Mouse (Mus musculus) ovary, adult 18-20 months (tissue): ENCODE measurements around the gene Ext2.

Experiments
- DNase-seq: peaks from one replicate; pipeline ENCODE4 v3.0.0; 2022; ENCODE audit warnings: low spot score, mixed read lengths

Gene Ext2

DNA sequence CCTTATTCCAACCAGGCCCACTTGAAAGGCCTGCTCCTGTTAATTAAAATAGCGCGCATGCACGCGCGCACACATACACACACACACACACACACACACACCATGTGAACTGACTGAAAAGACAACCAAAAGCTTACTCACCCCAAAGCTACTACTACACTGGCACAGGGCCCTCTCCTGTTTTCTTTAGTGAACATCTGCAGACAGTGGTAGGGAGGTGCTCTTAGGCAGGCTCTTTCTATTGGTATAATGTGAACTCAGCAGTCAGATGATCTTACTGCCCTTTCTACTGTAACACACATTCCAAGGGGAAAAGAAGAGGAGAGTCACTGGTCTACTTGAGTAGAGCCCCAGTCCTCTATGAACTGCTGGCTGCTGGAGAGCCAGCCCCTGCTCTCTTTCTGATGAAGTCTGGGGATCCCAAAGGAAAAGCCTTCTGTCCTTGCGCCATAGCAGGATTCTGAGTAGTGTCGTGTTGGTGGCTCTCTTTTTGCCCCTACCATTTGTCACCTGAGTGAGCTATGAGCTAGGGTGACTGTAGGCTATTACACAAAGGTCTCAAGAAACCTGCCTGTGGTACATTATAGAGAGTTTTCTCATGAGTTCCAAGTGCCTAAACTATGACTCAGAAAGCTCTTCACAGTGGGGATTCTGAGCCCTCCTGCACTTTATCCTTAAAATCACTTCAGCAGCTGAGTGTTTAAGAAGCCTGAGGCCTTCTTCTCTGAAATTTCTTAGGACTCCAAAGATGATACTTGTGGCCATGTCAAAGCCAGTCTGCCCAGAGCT is 45.9 kb downstream of the Ext2 start:
- DNase-seq = no peak

DNA sequence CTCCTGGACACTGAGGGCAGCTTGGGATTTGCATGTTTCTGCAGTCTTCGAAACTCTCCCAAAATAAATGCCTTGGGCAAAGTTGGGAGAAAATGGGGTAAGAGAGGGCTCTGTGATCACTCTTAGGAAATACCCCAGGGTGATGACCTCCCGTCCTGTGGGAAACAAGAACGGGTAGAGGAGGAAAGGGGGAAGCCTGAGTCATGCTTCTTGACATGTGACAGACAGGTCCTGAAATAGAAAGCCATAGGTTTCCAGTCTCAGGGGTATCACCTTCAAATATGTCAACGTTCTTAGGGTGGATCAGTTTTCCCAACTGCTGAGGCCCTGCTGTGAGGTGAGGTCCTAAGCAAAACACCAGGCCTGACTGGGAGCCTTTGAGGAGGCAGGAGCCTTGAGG is 46.9 kb downstream of the Ext2 start:
- no peak for DNase-seq

DNA sequence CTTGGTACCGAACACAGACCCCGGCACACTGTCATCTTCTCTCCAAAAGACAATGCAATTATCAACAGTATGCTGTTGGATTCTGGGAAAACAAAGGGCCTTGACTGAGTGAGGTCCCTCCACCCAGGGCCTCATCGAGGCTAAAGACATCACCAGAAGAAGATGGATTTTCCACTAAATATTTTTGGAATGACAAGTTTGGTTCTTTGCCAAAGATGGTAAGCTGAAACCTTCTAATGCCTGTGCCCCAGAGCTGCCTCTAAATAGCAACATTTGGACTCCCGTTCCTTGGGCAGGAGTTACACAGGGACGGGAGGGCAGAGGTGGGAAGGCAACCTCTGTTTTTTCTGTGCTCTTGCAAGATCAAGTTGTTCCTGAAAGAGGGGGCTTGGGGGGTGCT is 47.4 kb downstream of the Ext2 start:
- no peak for DNase-seq

DNA sequence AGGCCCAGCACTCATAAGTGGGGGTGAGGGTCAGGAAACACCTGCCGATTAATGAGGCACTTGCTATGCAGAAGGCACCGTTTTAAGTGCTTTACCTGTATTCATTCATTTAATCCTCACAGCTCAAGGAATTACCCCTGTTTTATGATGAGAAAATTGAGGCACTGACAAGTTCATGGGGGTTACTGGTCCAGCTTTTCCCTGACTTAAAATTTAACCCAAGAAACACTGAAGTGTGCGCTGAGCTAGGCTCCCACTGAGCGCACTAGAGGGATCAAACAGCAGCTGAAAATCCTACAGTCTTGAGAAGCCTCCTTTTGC is 49.6 kb downstream of the Ext2 start:
- DNase-seq = no peak

DNA sequence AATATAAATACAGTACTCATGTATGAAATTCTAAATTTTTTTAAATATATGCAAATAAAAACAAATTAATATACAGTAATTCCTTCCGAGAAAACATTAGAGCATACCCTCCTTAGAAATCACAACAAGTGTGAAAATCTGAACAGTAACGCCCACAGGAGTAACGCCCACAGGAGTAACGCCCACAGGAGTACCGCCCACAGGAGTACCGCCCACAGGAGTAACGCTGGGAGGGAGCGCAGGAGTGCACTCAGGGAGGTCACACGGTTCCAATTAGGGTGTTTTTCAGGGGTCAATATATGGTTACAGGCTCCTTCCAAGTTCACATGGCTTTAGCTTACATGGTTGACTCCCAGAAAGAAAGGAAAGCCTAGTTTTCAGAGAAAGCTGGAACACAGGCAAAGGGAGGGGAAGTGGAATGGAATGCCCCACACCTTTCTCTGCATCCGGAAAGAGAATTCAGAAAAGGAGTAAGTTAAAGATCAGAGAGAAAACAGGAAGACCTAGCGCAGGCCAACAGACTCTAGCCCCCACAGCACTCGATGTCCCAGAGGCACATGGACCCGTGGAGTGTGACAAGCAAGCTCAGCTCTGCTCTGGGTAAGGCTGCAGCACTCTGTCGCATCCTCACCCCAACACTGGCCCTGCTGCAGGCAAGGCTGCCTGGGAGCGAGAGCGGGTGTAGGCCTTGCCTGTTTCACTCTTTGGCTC is 50.2 kb downstream of the Ext2 start:
- no peak for DNase-seq

DNA sequence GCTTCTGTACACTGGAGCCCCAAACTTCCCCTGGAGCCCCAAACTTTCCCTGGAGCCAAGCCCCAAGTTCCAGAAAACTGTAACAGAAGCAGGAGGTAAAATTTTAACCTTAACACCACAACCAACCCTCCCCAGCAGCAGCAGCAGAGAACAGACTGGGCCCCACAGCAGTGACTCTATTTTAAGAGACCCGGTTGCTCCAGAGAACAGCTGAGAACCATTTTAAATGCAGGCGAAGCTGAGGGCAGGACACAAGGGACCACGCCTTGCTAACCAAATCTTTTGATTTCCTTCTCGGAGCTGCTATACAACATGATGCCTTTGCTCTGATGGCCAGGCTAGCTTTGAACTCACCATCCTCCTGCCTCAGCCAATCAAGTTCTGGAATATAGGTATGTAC is 51.5 kb downstream of the Ext2 start:
- DNase-seq = no peak

DNA sequence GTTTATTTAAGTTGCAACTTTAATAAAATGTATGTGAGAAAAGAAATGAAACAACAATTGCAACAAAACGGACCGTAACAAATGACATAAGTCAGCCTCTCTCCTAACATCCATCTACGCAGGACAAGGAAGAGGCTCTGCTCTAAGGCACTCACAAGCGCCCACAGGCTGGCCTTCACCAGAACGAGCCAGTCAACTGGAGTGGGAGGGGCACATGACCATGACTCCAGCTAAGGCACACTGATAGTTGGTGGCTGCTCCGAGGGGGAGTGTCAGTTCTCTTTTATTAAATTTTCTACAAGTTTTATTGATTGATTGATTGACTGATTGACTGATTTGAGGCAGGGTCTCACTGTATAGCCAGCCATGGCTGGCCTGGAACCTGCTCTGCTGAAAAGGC is 52.5 kb downstream of the Ext2 start:
- no peak for DNase-seq

DNA sequence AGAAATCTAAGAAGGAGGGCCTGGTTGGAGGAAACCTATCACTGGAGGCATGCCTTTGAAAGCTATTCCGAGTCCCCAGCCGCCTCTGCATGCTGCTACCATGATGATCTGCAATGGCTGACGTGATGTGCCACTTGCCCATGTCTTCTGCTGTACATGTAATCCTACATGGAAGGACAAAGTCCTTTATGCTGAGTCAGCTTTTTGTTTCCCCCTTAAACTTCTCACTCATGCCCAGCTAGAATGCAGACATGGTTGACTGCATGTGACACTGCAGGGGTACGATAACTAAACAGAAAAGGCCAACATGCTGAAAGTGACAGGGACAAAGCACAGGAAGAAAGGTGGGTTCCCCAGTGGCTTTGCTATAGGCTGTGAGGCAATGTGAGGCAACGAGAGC is 56.6 kb downstream of the Ext2 start:
- no peak for DNase-seq

DNA sequence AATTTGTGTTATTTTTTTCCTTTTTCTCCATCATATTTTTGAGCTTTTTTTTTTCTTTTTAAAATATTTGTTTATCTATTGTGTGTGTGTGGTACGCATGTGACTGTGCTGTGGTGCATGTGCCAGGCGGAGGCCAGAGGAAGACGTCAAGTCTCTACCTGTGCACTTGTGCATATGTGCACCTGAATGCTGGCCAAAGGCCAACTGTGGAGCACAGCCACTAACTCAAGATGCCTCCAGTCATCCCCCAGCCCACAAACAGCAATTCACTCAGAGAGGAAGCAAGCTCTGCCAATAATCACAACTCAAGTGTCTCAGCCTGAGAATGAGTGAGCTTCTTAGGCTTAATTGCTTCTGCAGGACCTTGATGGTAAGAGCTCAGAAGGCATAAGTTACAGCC is 58.2 kb downstream of the Ext2 start:
- no peak for DNase-seq

DNA sequence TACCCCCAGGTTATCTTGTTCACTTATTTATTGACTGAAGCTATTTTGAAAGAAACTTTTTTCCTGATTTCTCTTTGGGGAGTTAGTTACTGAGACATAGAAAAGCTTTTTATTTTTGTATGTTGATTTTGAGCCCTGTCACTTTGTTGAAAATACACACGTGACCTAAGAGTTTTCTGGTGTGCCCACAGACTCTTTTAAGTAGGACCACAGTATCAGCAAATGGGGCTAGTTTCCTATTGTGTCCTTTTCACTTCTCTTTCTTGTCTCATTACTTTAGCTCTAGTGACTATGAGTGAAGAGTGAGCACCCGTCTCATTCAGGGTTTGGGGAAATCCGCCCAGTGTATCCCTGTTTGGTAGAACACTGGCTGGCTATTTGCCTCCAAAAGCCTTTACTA is 62.0 kb downstream of the Ext2 start:
- DNase-seq = no peak

DNA sequence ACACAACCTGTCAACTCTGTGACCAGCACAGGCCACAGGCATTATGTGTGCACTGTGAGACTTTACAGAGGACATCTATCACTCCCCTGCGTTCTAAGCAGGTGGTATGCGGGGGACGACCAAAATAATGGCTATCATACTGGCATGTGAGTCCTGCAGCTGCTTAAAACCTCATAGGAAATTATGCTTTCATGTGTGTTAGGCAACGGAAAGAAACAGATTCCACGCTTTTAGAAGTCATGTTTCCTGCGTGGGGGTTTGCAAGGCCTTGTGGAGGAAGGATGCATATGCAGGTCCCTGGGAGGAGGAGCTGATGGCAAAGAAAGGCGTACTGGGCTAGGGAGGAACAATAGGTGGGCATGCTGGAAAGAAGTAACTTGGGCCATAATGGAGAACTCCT is 63.2 kb downstream of the Ext2 start:
- no peak for DNase-seq

DNA sequence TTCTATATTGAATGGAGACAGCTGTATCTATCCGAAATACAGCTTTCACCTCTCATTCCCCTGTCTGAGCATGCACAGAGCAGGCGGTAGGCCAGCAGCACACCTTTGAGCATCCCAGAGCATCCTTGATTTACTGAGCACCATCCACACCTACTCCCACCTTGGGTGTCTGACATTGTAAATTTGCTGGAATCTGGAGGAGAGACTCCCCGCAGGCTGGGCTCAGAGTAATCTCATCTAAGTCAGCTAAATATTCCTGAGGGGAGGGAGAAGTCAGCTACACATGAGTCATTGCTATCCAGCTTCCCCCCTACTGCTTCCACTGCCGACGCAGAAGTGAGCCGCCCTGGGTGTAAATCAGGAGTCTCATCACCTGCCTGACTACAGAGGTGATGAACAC is 64.1 kb downstream of the Ext2 start:
- no peak for DNase-seq

DNA sequence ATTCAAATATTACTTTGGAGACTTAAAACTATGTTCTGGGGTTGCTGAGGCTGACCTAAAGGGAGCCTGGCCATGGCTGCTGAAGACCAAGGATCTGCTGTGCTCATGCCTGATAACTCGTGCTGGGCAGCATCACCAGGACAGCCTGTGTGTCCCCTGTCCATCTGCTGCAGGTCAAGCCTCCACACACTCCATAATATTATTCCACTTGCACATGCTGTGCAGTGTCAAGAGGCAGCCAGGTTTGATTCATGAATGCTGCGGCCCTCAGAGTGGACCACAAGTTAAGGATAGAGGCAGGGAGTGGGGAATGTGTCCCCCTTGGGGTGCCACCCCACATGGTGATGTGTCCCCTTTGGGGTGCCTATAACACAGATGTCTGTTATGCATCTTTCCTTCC is 68.0 kb downstream of the Ext2 start:
- DNase-seq = no peak

DNA sequence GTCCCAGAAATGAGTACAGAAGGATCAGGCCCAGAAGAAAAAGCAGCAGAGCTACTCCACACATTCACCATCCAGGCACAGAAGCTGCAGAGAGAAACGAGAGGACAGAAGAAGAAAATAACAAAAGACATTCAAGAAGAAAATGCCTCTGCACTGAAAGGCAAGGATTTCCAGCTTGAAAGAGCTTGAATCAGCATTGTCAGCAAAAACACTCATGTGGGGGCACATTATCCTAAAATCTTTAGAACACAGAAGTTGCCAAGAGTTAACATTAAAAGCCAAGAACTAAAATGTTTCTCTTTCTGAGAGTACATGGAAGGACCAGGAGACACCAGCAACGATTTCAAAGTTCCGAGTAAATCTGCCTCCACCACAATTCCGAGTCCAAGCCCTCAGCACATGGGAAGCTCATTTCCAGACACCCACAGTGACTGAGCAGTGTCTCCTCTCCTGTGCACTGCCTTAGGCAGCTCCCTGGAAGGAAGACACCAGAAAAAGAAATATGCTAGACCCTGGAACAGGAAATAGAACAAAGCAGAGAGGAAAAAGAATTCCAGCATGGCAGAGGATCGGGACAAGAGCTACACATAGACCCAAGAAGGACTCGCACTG is 69.1 kb downstream of the Ext2 start:
- no peak for DNase-seq

DNA sequence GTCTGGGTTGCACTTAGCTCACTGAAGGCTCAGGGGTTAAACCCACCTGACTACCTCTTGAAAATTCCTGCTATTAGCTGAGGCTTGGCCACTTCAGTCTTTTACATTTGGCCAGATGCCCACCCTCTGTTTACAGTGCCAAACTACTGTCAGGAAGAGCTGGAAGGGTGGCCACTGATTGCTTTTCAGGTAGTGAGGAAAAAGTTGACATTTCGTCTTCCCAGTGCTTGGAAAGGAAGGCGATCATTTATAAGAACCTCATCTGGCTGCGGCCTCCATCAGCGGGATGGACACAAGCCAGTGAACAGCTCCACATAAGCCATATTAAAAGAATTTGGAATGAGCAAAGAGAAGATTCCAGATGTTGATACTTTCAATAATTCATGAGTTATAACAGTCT is 72.7 kb downstream of the Ext2 start:
- DNase-seq = no peak

DNA sequence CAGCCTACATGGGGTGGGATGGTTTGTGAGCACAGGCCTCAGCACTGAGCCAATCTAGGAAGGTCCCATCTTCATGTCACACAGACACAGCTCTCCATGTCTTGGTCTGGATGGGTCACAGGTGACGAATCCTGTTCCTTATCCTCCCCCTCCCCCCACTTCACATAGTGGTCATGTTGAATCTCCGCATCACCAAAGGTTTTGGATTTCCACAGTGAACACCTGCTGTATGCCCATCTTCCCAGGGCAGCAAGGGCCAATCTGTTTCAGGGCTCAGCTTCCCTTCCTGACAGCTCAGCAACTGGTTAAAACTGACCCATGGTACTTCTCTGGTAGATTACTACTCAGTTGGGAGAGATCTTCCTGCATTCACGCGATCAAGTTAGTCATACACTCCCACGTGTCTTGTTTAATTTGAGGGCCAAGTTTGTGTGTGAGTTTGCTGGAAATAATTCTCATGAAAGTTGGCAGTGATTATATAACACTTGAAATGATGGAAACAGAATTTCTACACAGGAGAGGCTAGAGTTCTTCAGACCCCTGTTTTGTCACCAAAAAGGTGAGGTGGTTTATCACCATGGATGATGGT is 74.7 kb downstream of the Ext2 start:
- DNase-seq = no peak

DNA sequence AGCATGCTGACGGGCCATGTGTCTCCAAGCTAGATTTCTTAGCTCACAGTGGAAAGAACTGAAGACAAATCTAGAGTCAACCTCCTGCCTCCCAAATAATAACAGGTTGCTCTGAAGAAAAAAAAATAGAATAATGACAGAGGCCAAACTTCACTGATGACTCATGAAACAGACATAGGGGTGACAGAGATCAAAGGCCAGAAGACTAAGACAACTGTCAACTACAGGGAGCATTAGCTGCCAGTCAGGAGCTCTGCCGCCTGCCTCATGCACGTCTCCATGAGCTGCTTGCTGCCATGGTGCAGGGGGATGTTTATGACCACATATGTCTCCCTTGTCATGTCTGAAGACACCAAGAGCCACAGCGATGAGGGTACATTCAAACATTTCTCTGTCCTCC is 75.7 kb downstream of the Ext2 start:
- no peak for DNase-seq

DNA sequence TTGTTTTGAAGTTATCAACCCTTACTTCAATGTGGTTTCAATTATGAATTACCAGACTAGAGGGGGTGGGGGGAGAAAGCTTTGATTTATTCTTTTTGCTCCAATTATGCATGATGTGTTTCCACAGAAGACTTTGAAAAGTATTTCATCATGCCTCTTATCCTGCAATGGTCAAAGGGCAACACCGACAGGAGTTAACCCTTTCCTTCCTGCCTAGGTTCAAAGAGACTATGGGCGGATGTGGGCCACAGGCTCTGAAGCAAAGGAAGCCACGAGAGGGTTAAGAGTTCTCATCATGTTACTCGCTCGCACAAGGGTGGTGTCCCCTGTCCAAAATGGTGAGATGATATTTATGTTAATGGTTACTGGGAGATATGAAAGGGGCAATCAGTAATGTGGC is 76.2 kb downstream of the Ext2 start:
- DNase-seq = no peak

DNA sequence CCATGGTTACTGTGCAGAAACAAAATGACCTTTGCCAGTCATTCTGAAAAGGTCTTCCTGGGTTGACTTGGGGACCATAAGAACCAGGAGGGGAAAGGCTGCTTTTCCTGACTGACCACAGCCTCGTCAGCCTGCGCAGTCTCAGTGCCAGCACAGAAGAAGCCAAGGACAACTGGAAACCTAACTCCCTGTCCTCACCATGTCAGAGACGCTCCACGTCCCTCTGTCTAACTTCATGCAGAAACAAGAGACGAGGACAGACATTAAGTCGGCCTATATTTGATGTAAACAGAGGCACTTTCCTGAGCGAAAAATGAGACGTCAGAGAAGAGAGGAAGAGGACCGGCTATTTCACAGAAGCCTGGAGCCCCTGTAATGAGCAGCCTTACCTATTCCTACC is 76.6 kb downstream of the Ext2 start:
- DNase-seq = no peak

DNA sequence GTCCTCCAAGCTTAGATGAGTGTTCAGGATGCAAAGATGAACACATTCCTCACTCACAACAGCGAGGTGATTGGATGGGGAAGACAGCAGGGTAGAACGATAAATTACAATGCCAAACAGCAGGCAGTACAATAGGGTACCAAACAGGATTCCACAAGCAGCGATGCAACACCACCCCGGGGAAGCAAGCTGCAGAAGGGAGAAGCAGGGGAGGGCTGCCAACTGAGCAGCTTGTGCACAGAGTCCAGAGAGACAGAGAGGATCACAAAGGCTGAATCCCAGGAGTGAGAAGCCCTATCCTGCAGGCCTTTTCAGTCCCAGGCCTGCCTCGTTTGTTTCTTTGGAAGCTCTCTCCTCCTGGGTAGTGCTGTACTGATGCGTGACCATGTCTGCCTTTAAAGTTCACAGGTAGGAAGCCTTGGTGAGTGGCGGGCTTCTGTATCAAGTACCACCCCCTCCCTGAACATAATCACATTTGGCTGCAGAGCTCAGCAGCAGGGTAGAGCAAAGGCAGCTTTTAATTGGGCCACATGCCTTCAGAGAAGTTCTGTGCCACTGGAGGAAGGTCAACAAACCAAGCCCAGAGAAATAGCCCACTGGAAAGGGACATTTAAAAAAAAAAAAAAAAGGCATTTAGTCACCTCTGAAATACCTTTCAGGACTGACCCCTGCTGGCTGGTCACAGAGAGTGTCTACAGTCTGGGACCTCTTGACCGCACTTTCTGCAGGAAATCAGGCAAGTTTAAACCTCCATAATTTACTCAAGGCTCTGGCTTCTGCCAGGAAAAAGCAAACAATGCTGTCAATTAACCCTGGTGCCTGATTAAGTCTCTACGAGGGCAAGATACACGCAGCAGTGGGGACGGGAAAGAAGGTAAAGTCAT is 77.8 kb downstream of the Ext2 start:
- no peak for DNase-seq

DNA sequence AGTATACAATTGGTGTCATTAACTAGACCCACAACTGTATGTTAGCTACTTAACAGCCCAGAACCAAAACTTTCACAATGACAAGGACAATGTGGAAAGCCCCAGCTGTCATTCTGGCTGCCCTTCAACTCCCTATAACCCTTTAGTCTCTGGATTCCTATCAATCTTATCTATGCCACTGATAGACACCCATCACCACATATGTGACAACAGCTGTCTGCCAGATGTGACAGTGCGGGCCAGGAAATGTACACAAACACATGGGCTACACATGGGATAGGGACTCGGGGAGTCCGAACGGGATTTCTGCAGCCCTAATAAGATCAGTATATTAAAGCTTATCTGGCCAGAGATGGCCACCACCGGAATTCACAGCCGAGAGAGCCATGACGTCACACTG is 80.7 kb downstream of the Ext2 start:
- DNase-seq = no peak

DNA sequence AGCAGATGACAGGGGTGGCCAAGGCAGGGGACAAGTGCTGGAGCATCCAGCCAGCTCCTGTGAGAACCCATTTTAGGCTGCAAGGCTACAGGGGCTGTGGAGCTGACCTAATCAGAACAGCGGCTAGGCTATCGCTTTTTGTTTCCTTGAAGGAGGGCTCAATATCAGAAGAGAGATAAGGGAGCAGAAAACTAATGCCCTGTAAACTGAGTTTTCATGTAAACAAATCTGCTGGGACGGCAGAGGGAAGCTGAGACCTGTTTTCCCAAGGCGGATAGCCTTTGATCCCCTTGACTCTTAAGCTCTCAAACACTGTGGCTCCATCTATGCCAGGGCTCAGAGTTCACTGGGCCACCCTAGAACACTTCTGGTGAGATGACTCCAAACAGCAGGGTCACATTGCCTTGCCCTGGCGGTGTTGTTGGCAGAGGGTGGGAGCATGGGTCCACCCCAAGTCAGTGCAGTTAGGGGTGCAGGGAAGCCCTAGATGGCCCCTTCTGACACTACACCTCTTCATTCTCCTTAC is 83.3 kb downstream of the Ext2 start:
- peak; percentile 44 for DNase-seq
